Mouse (Mus musculus): ENCODE data around the gene Vps52.

- TF ChIP-seq CTCF (IDR thresholded peaks at IDR 0.05; ENCODE audit: extremely low read depth, insufficient read depth, insufficient read length, insufficient replicate concordance) = peak; percentile 38; the same call in 1 of the 2 replicates
- TF ChIP-seq POLR2A (IDR thresholded peaks at IDR 0.05; ENCODE audit: low read depth, low read length) = no peak
Measured at GRCm38 (mm10) chr17:34003426-34003825, 47.8 kb downstream of the Vps52 start.

Data from spleen, adult 2 months (tissue).